Mouse (Mus musculus) thymus, postnatal 25 days (tissue): ENCODE measurements at regions not wholly inside any gene's neighbourhood (a gene's known extent, or its start where the extent isn't known, plus 50 kb on each side); places are given as distances from the start of the nearest gene placed in this dataset.

Experiments used
- DNase-seq: peaks from one replicate; pipeline ENCODE4 v3.0.0; 2022

DNA sequence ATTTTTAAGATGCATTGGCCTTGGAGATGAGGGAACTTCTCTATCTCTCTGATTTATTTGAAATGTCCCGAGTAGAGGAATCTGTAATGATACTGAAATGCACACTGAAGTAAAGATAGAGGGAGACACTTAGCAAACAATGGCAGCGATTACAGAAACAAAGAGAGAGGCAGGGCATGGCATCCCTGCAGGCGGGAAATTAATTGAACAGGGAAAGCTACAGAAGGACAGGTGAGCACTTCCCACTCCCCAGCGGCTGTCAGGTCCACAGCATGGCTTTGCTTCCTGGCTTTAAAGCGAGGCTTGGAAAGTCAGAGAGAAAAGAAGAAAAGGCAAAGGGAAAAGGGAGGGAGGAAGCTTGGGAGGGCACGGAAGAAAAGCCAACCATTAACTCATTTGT, 125.3 kb upstream of the Cnr1 start:
- DNase-seq = no peak

DNA sequence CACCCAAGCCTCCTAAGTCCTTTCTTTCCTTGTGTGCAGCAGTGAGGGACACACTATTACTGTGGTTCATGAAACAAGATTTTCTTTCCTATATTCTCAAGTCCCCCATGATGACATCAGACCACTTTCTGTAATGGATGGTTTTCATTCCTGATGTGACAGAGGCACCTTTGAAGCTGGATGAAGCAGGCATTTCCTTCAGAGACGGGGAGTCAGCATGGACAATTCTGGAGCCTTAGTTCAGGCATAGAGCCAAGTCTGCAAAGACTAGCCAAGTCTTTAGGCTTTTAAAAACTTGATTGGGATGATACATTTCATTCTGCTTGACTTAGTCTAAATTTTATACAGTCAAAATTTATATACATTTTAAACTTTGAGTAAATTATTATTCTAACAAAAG, 124.6 kb upstream of the Cnr1 start:
- DNase-seq = no peak

DNA sequence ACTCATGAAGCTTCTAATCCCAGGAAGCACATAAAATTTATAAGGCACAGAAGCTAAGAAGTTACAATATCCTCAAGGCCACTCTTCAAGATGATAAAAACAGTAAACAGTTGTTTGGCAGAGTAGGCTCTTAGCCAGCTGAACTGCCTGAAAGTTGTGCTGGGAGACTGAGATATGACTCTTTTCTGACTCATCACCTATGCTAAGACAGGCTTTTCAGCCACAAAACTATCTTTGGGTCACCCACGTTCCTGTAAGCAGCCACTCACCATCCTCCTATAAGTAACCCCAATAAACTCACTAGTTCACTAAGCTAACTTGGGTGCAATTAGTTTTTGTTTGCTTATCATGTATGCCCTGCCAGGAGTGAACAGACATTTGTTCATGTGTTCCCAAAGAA, 112.1 kb upstream of the Cnr1 start:
- no peak for DNase-seq

DNA sequence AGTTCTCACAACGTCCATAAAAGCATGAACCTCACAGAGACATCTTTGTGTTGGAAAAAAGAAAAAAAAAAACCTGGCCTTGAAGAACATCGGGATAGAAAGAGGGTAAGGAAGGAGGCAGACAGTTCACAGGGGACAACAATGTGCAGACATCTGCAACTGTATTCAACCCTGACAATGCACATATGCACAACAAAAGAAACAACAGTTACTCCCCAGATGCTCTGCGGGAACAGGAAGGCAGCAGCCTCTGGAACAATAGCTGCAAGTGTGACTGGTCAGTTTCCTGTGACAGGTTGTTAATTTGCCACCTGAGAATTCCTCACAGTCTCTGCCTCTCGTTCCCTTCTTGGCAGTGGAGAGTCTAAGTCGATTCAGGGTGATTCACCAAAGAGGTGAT, 100.5 kb upstream of the Cnr1 start:
- DNase-seq = no peak

DNA sequence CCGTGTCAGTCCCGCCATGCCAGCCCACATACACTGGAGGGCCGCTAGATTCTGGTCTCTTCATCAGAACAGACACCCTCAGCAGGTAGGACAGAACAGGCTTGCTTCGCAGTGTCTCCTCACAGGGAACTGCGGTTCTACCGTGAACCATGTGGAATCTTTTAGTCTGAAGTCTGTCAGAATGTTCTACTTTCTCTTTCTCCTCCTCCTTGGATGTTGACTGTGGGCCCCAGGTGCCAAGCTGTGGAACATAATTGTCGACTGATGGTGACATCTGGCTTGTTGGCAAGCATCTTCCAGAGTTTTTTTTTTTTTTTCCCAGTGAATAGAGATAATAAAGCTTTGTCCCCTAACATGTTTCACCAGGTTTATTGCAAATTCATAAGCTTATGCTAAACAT, 91.3 kb upstream of the Cnr1 start:
- no peak for DNase-seq

DNA sequence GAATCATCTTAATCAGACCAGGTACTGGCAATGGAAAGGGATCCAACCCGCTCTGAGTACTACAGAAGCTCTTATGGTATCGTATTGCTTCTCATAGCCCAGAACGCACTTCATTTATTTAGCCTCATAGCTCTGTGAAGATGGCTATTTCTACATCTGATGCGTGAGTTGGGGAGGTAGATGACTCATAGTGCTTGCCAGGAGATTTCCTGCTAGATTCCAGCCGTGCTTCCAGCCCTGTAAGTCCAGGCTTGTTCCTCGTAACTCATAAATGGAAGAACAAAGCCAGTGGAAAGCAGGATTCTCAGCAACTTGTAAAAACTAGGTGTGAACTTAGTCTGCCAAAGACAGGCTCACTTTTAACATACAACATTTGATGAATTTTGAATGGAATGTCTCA, 86.0 kb upstream of the Cnr1 start:
- no peak for DNase-seq

DNA sequence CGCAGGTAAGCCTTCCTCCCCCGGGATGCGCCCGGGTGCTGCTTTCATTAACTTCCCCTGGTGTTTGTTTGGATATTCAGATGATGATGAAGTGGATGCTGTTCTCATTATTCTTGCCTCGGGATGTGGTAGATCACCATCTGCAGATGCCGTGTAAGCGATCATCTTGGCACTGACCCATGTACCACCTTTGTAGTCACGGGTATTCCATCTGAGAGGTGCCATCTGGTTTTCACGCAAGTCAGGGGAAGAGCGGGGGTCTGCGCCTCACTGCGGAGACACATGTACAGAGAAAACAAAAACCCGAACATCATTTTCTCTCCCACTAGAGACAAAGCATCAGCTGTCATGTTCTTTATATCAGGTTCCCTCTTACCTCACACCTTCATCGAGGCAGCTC, 84.3 kb upstream of the Cnr1 start:
- no peak for DNase-seq

DNA sequence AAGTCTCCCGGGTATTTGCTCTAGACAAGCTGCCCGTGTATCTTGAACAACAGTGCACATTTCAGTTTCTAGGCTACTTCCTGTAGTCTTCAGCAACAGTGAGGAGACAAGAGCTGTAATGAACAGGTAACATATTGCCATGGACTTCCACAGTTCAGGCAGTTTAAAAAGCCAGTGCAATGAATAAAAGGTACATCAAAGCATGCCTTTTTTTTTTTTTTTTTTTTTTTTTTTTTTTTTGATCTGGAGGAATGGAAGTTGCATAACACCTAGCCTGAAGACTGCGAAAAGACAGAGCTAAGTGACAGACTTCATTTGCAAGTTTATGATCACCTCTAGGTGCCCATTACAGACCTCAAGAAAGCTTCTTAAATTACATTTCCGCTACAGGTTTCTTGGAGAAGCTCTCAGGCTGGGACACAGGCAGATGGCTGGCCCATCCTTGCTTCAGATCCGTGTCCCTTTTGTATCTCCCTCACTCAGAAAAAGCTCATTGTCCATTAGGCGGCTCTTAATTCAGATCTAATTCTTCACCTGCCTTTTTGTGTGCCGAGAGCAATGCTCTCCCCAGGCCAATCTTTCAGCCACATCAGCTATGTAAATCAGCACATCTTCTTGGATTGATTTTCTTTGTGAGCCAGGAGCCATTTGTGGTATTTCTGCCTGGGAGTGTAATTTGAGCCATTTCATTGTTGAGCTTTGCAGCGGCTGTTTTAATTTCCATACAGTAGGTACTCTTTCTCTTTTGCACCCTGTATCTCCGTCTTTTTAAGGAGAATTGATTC, 78.6 kb upstream of the Cnr1 start:
- no peak for DNase-seq

DNA sequence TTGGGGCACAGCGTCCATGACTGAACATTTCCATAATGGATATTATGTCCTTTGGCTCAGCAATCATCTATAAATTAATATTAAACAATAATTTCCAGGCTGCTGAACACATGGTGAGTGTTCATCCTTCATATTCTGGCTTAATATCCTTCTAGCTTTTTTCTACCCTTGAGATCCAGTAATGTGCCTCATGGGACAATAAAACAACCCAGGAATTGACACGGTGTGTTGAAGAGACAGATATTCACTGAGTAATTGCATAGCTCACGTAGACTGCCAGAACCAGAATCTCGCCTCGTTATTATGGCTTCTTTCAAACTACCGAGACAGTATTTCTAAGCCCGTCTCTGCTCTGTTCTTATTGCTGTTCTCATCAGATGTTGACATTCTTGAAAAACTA, 74.1 kb upstream of the Cnr1 start:
- DNase-seq = no peak

DNA sequence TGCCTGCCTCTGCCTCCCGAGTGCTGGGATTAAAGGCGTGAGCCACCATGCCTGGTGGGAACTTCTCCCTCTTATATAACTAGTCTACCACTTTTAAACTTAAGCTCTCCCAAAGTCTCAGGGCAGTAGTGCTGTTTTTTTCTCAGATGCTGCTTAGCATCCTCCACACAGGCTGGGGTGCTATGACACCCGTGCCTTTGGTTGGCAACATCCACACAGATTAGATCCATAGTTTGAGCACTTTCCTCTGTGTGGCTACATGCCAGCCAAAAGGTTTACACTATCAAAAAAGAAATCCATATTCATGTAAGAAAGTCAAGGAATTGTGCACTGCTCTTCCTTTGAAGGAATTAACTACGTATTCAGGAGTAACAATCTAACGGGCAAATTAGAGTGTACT, 72.1 kb upstream of the Cnr1 start:
- no peak for DNase-seq

DNA sequence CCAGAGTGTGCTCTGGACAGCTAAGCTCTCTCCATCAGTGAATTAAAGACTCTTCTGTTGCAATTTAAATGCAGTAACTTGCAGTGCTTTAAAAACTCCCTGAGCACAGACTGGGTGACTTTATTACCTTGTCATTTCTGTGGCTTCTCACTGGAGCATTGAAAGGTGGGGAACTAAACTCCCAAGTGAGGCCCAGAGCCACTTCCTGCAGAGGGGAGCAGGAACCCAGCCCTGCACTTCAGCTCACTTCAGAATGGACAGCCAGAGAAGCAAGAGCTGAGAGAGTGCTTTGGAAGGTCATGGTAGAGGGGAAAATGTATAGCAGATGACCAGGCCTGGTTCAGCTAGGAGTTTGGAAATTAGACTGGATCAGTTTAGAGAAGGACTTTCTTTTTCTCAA, 69.3 kb upstream of the Cnr1 start:
- no peak for DNase-seq

DNA sequence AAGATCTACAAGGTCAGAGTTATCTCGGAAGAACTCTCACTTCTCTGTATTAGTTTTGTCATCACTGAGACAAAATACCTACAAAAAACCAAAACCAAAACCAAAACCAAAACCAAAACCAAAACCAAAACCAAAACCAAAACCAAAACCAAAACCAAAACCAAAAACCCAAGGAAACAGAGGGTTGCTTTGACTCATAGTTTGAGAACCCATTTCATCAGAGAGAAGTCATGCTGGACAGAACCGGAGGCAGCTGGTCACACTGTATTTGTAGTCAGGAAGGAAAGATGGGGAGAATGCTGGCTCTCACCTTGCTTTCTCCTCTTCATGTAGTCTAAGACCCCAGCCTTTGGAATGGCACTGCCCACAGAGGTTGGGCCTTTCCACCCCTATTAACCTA, 57.3 kb upstream of the Cnr1 start:
- no peak for DNase-seq

DNA sequence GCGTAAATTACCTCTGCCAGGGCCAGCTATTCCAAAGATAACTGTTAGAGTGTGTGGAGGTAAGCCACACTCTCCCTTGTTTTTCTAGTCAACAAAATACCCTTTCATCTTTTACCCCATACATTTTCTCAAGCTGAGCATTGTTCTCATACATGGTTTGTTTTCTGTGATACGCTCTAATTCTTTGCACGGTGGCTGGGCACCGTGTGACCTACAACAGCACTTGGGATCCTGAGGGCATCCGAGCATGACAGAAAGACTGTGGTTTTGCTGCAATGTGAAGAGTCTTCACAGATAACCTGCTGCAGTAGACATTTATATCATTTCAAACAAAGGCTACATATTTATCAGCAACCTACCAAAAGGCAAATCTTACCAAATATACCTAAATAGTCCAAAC, 55.1 kb upstream of the Cnr1 start:
- no peak for DNase-seq
